Mouse (Mus musculus): ENCODE measurements at regions not wholly inside any gene's neighbourhood (a gene's known extent, or its start where the extent isn't known, plus 50 kb on each side); places are given as distances from the start of the nearest gene placed in this dataset.
"Not testable (repeated sequence)": the region's sequence is repeated elsewhere in the genome, so short reads cannot be mapped to it uniquely, and the experiment has no call there.

DNA sequence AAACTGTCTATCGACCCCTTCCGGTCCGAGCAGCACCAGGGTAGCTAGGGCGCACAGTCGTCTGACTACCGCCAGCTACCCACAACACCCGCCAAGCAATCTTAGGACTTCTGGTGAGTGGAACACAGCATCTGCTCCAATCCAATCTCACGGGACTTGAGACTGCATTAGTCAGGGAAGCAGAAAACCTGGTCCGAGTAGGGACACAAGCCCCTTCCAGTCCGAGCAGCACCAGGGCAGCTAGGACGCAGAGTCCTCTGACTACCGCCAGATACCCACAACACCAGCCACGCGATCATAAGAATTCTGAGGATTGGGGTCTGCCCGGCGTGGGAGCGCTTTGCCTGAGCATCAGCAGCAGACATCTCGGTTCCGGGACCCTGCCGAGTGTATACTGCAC lies 79.6 kb downstream of the Gm10715 start:
- H3K4me3 ChIP-seq; DNase-seq; H3K79me2 ChIP-seq (replicated peaks; ENCODE audit: control insufficient read depth, insufficient read depth, low read length); H3K27ac ChIP-seq; intact Hi-C loops (cut with DNase I); H3K9ac ChIP-seq (ENCODE audit: low read depth, low read length); H3K36me3 ChIP-seq (ENCODE audit: control insufficient read depth, insufficient read depth, low read length); H3K27me3 ChIP-seq (ENCODE audit: control insufficient read depth, insufficient read depth, low read length); H3K4me1 ChIP-seq (ENCODE audit: control insufficient read depth, insufficient read depth, low read length): not testable (repeated sequence)
- WGBS, result 87% methylated on average over 20 of the region's 20 CpGs

- Histone ChIP-seq H3K27ac (no peak overlapping the region), H3K27me3 (ENCODE audit: control insufficient read depth, insufficient read depth, low read length) (no peaks in the 10 kb centered on the region), H3K36me3 (ENCODE audit: control insufficient read depth, insufficient read depth, low read length) (no peaks in the 10 kb centered on the region), H3K4me3 (no peak overlapping the region), H3K79me2 (replicated peaks; ENCODE audit: control insufficient read depth, insufficient read depth, low read length) (no peaks in the 10 kb centered on the region), H3K4me1 (ENCODE audit: control insufficient read depth, insufficient read depth, low read length) (no peaks in the 10 kb centered on the region), H3K9ac (ENCODE audit: low read depth, low read length) (no peak overlapping the region)
- no peak for DNase-seq
- no peak for TF ChIP-seq POLR2A (IDR thresholded peaks at IDR 0.05; ENCODE audit: insufficient read depth, low read depth, low read length)
- no peak for TF ChIP-seq CTCF (IDR thresholded peaks at IDR 0.05)
- TF ChIP-seq EP300 (IDR thresholded peaks at IDR 0.05; ENCODE audit: insufficient read depth, low read depth, low read length), result no peak
- intact Hi-C loops (cut with DNase I), result no loop called here
Measured at GRCm38 (mm10) chr9:3161181-3161580, 124.5 kb downstream of the Gm10715 start.

GRCm38 (mm10) chr9:3184343-3184742 lies 147.7 kb downstream of the Gm10715 start:
- no peaks in the 10 kb centered on the region for H3K27me3 ChIP-seq (ENCODE audit: control insufficient read depth, insufficient read depth, low read length)
- no peak overlapping the region for H3K9ac ChIP-seq (ENCODE audit: low read depth, low read length)
- intact Hi-C loops (cut with DNase I), result no loop called here
- no peak for DNase-seq
- no peak overlapping the region for H3K4me3 ChIP-seq
- no peaks in the 10 kb centered on the region for H3K36me3 ChIP-seq (ENCODE audit: control insufficient read depth, insufficient read depth, low read length)
- no peaks in the 10 kb centered on the region for H3K4me1 ChIP-seq (ENCODE audit: control insufficient read depth, insufficient read depth, low read length)
- H3K79me2 ChIP-seq (replicated peaks; ENCODE audit: control insufficient read depth, insufficient read depth, low read length), result no peaks in the 10 kb centered on the region
- TF ChIP-seq EP300 (IDR thresholded peaks at IDR 0.05; ENCODE audit: insufficient read depth, low read depth, low read length) (no peak), CTCF (IDR thresholded peaks at IDR 0.05) (no peak), POLR2A (IDR thresholded peaks at IDR 0.05; ENCODE audit: insufficient read depth, low read depth, low read length) (no peak)
- H3K27ac ChIP-seq, result no peak overlapping the region

- no peak overlapping the region for H3K4me3 ChIP-seq
- no peaks in the 10 kb centered on the region for H3K36me3 ChIP-seq (ENCODE audit: control insufficient read depth, insufficient read depth, low read length)
- no peaks in the 10 kb centered on the region for H3K27me3 ChIP-seq (ENCODE audit: control insufficient read depth, insufficient read depth, low read length)
- WGBS, result 27% methylated on average over 33 of the region's 33 CpGs
- H3K27ac ChIP-seq, result no peak overlapping the region
- H3K9ac ChIP-seq (ENCODE audit: low read depth, low read length), result no peak overlapping the region
- H3K79me2 ChIP-seq (replicated peaks; ENCODE audit: control insufficient read depth, insufficient read depth, low read length), result no peaks in the 10 kb centered on the region
- DNase-seq, result no peak
- intact Hi-C loops (cut with DNase I), result no loop called here
- no peak for TF ChIP-seq POLR2A (IDR thresholded peaks at IDR 0.05; ENCODE audit: insufficient read depth, low read depth, low read length)
- TF ChIP-seq CTCF (IDR thresholded peaks at IDR 0.05), result no peak
- no peak for TF ChIP-seq EP300 (IDR thresholded peaks at IDR 0.05; ENCODE audit: insufficient read depth, low read depth, low read length)
- no peaks in the 10 kb centered on the region for H3K4me1 ChIP-seq (ENCODE audit: control insufficient read depth, insufficient read depth, low read length)
Measured at GRCm38 (mm10) chr9:3199151-3200018, 135.6 kb upstream of the Alkbh8 start.

DNA sequence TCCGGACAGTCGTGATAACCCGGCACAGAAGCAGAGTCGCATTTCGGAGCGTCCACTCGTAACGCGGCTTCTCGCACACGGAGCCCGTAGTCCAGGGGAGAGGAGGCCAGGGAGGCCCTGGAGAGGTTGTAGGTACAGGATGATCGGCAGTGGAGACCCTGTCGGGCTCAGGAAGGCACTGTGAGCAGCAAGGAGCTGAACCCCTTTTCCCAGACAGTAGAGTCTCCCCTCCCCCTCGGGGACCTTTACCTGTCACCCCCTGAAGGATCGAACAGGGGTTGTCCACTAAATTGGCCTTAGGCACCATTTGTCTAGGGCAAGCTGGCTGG lies 135.0 kb upstream of the Alkbh8 start:
- H3K4me1 ChIP-seq (ENCODE audit: control insufficient read depth, insufficient read depth, low read length); H3K27ac ChIP-seq; DNase-seq; intact Hi-C loops (cut with DNase I); H3K36me3 ChIP-seq (ENCODE audit: control insufficient read depth, insufficient read depth, low read length); H3K79me2 ChIP-seq (replicated peaks; ENCODE audit: control insufficient read depth, insufficient read depth, low read length); H3K9ac ChIP-seq (ENCODE audit: low read depth, low read length); H3K27me3 ChIP-seq (ENCODE audit: control insufficient read depth, insufficient read depth, low read length); H3K4me3 ChIP-seq: not testable (repeated sequence)
- 49% methylated on average over 16 of the region's 16 CpGs for WGBS

- H3K27ac ChIP-seq; H3K79me2 ChIP-seq (replicated peaks; ENCODE audit: control insufficient read depth, insufficient read depth, low read length); H3K4me1 ChIP-seq (ENCODE audit: control insufficient read depth, insufficient read depth, low read length); DNase-seq; intact Hi-C loops (cut with DNase I); H3K36me3 ChIP-seq (ENCODE audit: control insufficient read depth, insufficient read depth, low read length); H3K27me3 ChIP-seq (ENCODE audit: control insufficient read depth, insufficient read depth, low read length); H3K4me3 ChIP-seq; H3K9ac ChIP-seq (ENCODE audit: low read depth, low read length): not testable (repeated sequence)
- WGBS, result 96% methylated on average over 1 of the region's 1 CpGs
Measured at GRCm38 (mm10) chr9:3208120-3208519, 126.8 kb upstream of the Alkbh8 start.
